Mouse (Mus musculus): Measurements from ENCODE around the gene Cntfr. TPM values are rescaled to one million over a fixed set of nuclear protein-coding genes. Genes with fewer than 3 reads are reported as not detected.

The Cntfr gene
- not detected for polyA plus RNA-seq (2017; shearing (Covaris generic))

DNA sequence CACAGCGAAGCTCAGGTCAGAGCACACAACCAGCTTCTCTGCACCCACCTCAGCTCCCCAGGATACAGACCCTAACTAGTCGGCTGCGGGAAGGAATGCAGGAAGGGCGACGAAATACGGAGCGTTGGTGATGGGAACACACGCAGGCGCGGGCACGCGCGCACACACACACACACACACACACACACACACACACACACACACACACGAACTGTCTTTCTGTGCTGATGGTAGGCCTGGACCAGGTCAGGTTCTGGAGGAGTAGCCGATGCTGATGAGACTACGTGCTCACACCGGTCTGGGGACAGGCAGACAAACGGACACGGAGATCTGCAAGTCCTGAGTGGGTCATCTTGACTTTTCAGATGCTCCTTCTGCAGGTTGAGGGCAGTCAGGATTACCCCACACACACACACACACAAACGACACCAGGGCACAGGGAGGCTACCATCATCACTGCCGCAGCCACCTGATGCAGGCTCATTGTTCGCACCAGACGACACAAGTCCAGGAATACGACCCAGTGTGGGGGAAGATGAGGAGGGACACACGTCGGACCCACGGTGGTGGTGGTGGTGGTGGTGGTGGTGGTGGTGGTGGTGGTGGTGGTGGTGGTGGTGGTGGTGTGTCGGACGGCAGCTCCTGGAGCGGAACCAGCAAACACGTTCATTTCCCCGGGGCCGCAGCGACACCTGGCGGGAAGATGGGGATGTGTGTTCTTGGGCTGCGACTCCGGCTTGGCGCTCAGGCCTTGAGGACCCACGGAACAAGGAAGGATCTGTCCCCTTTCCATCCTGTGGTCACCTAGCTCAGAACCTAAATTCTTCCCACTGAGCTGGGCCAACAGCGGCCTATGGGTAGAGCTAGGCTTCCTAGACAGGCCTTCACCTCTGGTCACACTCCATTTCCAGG is at the start of gene Cntfr:
Gene Cntfr, minus strand, starts transcription at position 160 of the 912 bp plus-strand sequence.

DNA sequence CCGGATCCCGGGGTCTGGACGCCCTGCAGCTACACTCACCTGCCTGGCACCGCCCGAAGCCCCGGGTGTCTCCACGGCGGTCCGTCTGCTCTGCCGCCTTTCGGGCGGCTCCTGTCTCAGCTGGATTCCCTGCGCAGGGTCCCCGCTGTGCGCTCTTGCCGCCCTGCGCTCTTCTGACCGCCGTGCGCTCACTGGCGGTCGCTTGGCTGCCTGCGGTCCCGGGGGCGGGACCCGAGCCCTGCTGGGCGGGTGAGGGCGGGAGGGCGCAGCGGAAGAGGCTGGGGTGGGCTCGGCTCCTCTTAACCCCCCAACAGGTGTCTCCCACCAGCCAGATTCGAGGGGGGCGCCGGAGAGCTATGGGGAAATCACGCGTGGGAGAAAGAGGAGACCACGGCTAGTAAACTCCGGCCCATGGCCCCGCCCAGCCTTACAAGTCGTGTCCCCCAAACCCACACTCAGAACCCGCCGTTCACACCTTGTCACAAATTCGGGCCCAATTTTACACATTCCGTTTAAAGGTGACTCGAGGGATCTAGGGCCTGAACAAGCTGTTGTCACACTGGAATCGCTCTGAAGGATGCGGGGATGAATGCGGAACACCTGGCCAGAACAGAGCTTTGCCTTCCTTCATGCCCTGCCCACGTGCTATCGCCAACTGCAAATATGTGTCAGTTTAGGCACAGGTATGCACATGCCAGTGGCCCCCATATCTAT is 34.3 kb upstream of the Cntfr start, which contains the start of gene Arid3c:
Gene Arid3c, minus strand, starts transcription at position 91 of the 714 bp plus-strand sequence.

DNA sequence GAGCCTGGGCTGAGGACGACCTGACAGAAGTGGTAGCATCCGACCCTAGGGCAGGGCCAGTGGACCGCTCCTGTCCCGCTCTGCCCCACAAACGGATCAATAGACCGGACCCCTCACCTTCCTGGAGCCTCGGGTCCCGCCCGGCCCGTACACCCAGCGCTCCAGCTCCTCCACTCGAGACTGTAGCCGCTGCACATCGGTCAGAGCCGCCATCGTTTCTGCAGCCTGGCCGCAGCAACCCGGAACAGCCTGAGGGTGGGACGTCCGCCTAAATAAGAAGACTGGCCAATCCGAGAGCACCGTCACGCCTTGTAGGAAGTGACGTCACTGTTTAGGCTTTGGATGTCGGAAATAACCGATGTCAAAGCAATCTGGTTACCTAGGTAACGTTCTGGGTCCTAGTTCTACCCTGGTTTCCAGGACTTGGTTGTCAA is 26.0 kb upstream of the Cntfr start, which contains the start of gene Dctn3:
Gene Dctn3, minus strand, starts transcription at position 253 of the 434 bp plus-strand sequence.

DNA sequence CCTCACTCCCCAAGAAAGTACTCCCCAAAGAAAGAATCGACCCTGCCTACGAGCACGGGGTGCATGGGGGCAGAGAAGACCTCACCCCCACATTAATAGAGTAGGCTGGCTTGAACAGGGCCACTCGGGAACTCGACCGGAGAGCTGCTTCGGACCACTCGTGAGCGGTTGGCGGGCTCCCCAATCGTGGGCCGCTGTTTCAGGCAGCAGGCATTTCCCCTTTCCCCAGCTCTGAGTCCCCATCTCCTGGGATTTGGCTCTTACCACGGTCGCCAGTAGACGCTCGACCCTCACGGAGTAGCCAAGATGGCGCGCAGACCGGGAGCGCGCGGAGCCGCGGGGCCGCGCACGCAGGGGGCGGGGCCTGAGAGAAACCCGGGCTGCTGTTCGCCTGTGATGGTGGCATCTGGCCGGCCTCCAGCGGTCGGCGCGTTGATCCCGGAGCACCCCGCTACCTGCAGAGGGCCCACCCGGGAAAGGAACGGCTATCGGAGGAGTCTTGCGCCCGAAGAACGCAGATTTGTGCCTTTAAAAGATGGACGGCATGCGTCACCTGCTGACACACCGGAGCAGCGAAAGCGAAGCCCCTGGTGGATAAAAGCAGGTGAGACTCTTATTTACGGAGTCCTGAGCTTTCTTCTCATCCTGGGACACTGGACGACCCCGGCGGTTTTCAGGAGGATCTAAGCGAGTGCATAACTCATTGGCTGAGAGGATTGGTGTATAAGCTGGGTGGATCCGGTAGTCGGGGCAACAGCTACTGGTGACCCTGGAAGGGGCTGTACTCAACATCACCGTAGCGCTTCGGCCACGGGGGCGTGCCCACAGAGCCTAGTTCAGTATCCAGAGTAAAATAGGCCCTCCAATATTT is 16.5 kb upstream of the Cntfr start, which contains the start of gene Rpp25l:
Gene Rpp25l, minus strand, starts transcription at position 338 of the 871 bp plus-strand sequence.

DNA sequence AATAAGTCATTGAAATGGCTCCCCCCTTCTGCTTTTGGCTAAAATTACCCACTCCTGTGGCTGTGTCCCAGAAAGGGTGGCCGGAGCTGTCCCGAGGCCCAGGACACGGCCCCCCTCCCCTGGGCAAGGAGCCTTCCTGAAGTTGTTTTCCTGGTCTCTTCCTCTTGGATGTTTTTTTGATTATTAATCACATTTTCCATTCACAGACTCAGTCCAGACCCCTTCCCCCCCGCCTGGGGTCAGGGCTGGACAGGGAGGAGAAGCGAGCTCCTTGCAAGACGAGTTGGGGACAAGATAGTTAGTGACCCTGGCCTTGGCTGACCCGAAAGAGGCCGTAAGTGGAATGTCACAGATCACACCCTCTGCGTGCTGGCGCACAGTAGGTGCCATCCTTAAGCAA is 2.9 kb upstream of the Cntfr start, which contains the start of gene Il11ra1:
Gene Il11ra1, plus strand, starts transcription at position 207 of the 400 bp plus-strand sequence.

DNA sequence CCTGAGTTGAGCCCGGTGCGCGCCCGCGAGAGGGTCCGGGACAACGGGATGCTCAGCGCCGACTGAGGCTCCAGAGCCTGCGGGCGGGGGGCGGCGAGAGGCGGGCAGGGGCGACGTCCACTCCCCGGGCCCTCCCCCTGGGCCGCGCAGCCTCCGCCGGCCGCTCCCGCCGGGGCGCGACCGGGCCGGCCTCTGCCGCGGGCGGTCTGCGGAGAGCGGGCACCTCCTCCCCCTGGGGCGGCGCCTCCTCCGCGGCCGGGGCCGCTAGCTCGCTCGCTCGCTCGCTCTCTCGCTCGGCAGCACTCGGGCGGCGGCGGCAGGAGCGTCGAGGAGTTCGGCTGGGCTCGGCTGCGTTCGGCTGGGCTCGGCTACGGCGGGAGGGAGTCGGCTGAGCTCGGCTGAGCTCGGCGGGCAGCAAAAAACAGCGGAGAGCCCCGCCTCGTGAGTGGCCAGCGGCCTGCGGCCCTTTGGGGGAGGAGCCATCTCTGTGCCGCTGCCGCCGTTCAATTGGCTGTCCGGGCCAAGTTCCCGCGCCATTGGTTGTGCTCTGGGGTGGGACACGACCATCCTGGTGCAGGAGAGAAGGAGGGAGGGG is 56.9 kb downstream of the Cntfr start, which contains the start of gene Enho:
Gene Enho, minus strand, starts transcription at position 412 of the 595 bp plus-strand sequence.

Other genes with a start within 250 kb of the Cntfr start
- 1.2 TPM for gene Kif24, start 232.2 kb downstream of the Cntfr start, polyA plus RNA-seq (2017; shearing (Covaris generic))
- 22.1 TPM for gene Nudt2, start 231.9 kb downstream of the Cntfr start, polyA plus RNA-seq (2017; shearing (Covaris generic))
- gene AI464131, start 194.0 kb downstream of the Cntfr start, polyA plus RNA-seq (2017; shearing (Covaris generic)), result 0.06 TPM
- not detected for gene 1110017D15Rik, start 179.8 kb downstream of the Cntfr start, polyA plus RNA-seq (2017; shearing (Covaris generic))
- 1.6 TPM for gene Fam219a, start 127.6 kb downstream of the Cntfr start, polyA plus RNA-seq (2017; shearing (Covaris generic))
- not detected for gene Dnaic1, start 127.3 kb downstream of the Cntfr start, polyA plus RNA-seq (2017; shearing (Covaris generic))
- not detected for gene Enho, start 56.8 kb downstream of the Cntfr start, polyA plus RNA-seq (2017; shearing (Covaris generic))
- 8.7 TPM for gene Il11ra1, start 2.9 kb upstream of the Cntfr start, polyA plus RNA-seq (2017; shearing (Covaris generic))
- gene Rpp25l, start 16.4 kb upstream of the Cntfr start, polyA plus RNA-seq (2017; shearing (Covaris generic)), result 54.4 TPM
- gene Dctn3, start 26.1 kb upstream of the Cntfr start, polyA plus RNA-seq (2017; shearing (Covaris generic)), result 142 TPM
- not detected for gene Arid3c, start 34.1 kb upstream of the Cntfr start, polyA plus RNA-seq (2017; shearing (Covaris generic))
- gene Galt, start 58.1 kb upstream of the Cntfr start, polyA plus RNA-seq (2017; shearing (Covaris generic)), result 70.8 TPM
- gene Sigmar1, start 59.1 kb upstream of the Cntfr start, polyA plus RNA-seq (2017; shearing (Covaris generic)), result 37.0 TPM
- gene Ccl27a, start 77.2 kb upstream of the Cntfr start, polyA plus RNA-seq (2017; shearing (Covaris generic)), result 7.5 TPM
- gene Gm21541, start 206.5 kb upstream of the Cntfr start, polyA plus RNA-seq (2017; shearing (Covaris generic)), result not detected
- gene Gm20878, start 244.5 kb upstream of the Cntfr start, polyA plus RNA-seq (2017; shearing (Covaris generic)), result 1.4 TPM

All from activated CD4-positive, CD25-positive, alpha-beta regulatory T cell, adult 9 weeks (primary cell).